29 mouse cellular contexts compared by ENCODE assay signal in genomic region chr3:69819146-69819850, GRCm38 (mm10). TPM values are rescaled to one million over a fixed set of nuclear protein-coding genes. Genes with fewer than 3 reads are reported as not detected.
DNase-seq lines count a peak whose midpoint lies in the region; ATAC-seq lines count a peak whose summit lies in the region.
"Had no signal": no experiment of that assay in that cellular context is flagged by ENCODE, and none has a peak within 500 bp of the region (broad histone marks: within the 10 kb centered on the region; RNA-seq: fewer than 3 reads in every experiment).

No protein-coding gene starts in this region.

- H3K36me3 ChIP-seq in megakaryocyte, embryonic 14.5 days (replicated peaks; ENCODE audit: low read length): no peaks in the 10 kb centered on the region
- H3K36me3 ChIP-seq in liver, embryonic 12.5 days: no peaks in the 10 kb centered on the region
- H3K36me3 ChIP-seq: heart, embryonic 13.5 days; hindbrain, embryonic 12.5 days; intestine, embryonic 15.5 days; limb, embryonic 12.5 days; lung, embryonic 15.5 days had no signal

- no peak overlapping the region for H3K9ac ChIP-seq in liver, embryonic 12.5 days
- H3K9ac ChIP-seq: heart, embryonic 13.5 days; hindbrain, embryonic 12.5 days; intestine, embryonic 15.5 days; limb, embryonic 12.5 days; lung, embryonic 15.5 days had no signal

- no peak overlapping the region for H3K4me2 ChIP-seq in liver, embryonic 12.5 days
- H3K4me2 ChIP-seq: heart, embryonic 13.5 days; hindbrain, embryonic 12.5 days; intestine, embryonic 15.5 days; limb, embryonic 12.5 days; lung, embryonic 15.5 days had no signal

- 71% methylated on average over 7 of the region's 7 CpGs for WGBS in liver, embryonic 12.5 days (ENCODE audit: insufficient replicate concordance)

- peak; percentile 43 for DNase-seq in cerebellum, adult 8-10 months
- DNase-seq in cerebellum, postnatal 25 days: peak; percentile 66 to 73
- DNase-seq in heart, adult 11 months: no peak
- DNase-seq in right cerebral cortex, adult 2 months (ENCODE audit: low spot score in 2 of 2): no peak
- DNase-seq: adrenal gland, postnatal 25 days; gastrocnemius, adult 2 months; gastrocnemius, postnatal 36 days; heart, postnatal 10 days; kidney, adult 8-10 months; layer of hippocampus, adult 9-11 months; spleen, adult 18-20 months; thymus, adult 18-20 months; thymus, postnatal 36 days had no signal

- peak overlapping the region; percentile 42 for H3K4me3 ChIP-seq in megakaryocyte, embryonic 14.5 days (replicated peaks)
- no peak overlapping the region for H3K4me3 ChIP-seq in liver, embryonic 12.5 days
- H3K4me3 ChIP-seq: gastrocnemius, adult 2 months; heart, embryonic 13.5 days; hindbrain, embryonic 12.5 days; intestine, embryonic 15.5 days; limb, embryonic 12.5 days; lung, embryonic 15.5 days had no signal

- ATAC-seq in megakaryocyte, adult 5-6 weeks (ENCODE audit: poor library complexity, severe bottlenecking): no peak
- no peak for ATAC-seq in liver, embryonic 12.5 days
- ATAC-seq: CD4-positive, CD25-positive, alpha-beta regulatory T cell, adult 4 months; forebrain, embryonic 14.5 days; intestine, embryonic 15.5 days had no signal

- H3K27ac ChIP-seq in liver, embryonic 12.5 days: no peak overlapping the region
- H3K27ac ChIP-seq: gastrocnemius, adult 2 months; heart, embryonic 13.5 days; hindbrain, embryonic 12.5 days; hindbrain, postnatal 0 days; intestine, embryonic 15.5 days; kidney, postnatal 0 days; limb, embryonic 12.5 days; lung, embryonic 15.5 days had no signal

- H3K27me3 ChIP-seq in megakaryocyte, embryonic 14.5 days (replicated peaks): no peaks in the 10 kb centered on the region
- no peaks in the 10 kb centered on the region for H3K27me3 ChIP-seq in liver, embryonic 12.5 days (replicated peaks)
- H3K27me3 ChIP-seq: heart, embryonic 13.5 days; hindbrain, embryonic 12.5 days; intestine, embryonic 15.5 days; limb, embryonic 12.5 days; lung, embryonic 15.5 days had no signal

- H3K4me1 ChIP-seq in megakaryocyte, embryonic 14.5 days: no peaks in the 10 kb centered on the region
- no peaks in the 10 kb centered on the region for H3K4me1 ChIP-seq in liver, embryonic 12.5 days
- H3K4me1 ChIP-seq: heart, embryonic 13.5 days; hindbrain, embryonic 12.5 days; intestine, embryonic 15.5 days; lung, embryonic 15.5 days had no signal

- H3K9me3 ChIP-seq in megakaryocyte, embryonic 14.5 days: no peaks in the 10 kb centered on the region
- no peaks in the 10 kb centered on the region for H3K9me3 ChIP-seq in liver, embryonic 12.5 days (replicated peaks)
- H3K9me3 ChIP-seq: heart, embryonic 13.5 days; hindbrain, embryonic 12.5 days; intestine, embryonic 15.5 days; limb, embryonic 12.5 days; lung, embryonic 15.5 days had no signal

RNA-seq across cellular contexts. Expression of gene Sptssb, which starts 40.4 kb away (rescaled TPM):
- not detected in 2 replicates for polyA plus RNA-seq in megakaryocyte, embryonic 14.5 days (2012; ENCODE audit: insufficient read depth, low replicate concordance)
- not detected in 2 replicates for total RNA-seq in megakaryocyte, adult 5-6 weeks (2015)
- not detected in 2 replicates for total RNA-seq in megakaryocyte, adult 5-6 weeks (2017)
- polyA plus RNA-seq in liver, embryonic 12.5 days (2016; fragmentation: Nextera tagmentation; extraction: Ambion mirVana): 1.2 and 1.7 TPM in 2 replicates
- total RNA-seq: adrenal gland, adult 18-20 months; adrenal gland, postnatal 25 days; gastrocnemius, adult 2 months; gastrocnemius, postnatal 36 days; heart, adult 8-10 months; heart, postnatal 10 days; megakaryocyte-erythroid progenitor cell, adult 5-6 weeks; monocyte, adult 5-6 weeks had no signal
- polyA plus RNA-seq: CD4-positive, CD25-positive, alpha-beta regulatory T cell, adult 4 months; limb, embryonic 12.5 days had no signal

Comparison
In these comparisons a context has a peak if more than half of its experiments do, and no peak if none do; other contexts are left out.
1. DNase-seq: peak in cerebellum, adult 8-10 months (single experiment) and cerebellum, postnatal 25 days (2 of 2); none in heart, adult 11 months (single experiment) and right cerebral cortex, adult 2 months (0 of 2).